Mouse (Mus musculus): ENCODE measurements around the gene Sec31a. TPM values are rescaled to one million over a fixed set of nuclear protein-coding genes. Genes with fewer than 3 reads are reported as not detected.
"Not testable (repeated sequence)": the region's sequence is repeated elsewhere in the genome, so short reads cannot be mapped to it uniquely, and the experiment has no call there.

Gene Sec31a
- total RNA-seq (2021): 100 to 1,000 TPM; 101 to 103 TPM
- long read RNA-seq, experiment 1, partial matches to known transcripts: 15 of 68 reads
- long read RNA-seq, experiment 1, other reads (novel, unspliced or antisense): 52 of 68 reads
- long read RNA-seq, experiment 2, partial matches to known transcripts: 13 of 49 reads
- long read RNA-seq, experiment 2, other reads (novel, unspliced or antisense): 36 of 49 reads

DNA sequence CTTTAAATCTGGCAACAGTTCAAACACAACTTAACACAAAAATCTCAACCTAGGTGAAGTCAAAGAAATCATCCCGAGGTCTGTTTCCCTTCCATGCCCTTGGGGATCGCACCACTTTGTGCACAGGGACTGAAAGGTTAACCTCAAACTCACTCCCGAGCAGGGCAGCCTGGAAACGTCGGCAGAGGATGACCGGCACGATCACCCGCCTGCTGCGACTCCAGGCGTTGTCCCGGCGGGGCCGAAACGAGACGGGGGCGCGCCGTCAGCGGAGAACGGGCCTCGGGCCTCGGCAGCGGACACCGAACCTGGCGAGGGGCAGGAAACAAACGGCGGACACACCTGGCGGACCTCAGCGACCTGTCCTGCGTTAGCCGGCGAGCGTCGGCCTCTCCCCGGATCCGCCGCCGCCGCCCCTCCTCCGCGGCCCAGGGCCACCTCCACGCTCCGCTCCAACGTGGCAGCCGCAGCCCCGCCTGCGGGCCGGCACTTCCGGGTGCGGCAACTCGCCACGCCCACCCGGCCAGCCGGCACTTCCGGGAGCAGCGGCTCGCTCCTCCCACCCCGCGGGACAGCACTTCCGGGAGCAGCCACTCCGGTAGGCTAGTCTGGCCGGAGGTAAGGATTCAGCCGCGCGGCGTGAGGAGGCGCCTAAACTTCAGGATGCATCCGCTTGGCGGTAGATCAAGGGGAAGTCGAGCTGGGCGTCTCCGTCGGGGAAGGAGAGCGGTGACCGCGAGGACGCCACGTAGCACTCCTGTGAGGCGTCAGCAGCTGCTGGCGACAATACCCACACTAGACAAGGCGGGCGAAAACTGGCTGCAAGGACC lies at the start of gene Sec31a:
Gene Sec31a, minus strand, starts transcription at position 474 of the 830 bp plus-strand sequence.
- DNase-seq (ENCODE audit: low spot score in 2 of 2): peak; percentile 93 to 97

DNA sequence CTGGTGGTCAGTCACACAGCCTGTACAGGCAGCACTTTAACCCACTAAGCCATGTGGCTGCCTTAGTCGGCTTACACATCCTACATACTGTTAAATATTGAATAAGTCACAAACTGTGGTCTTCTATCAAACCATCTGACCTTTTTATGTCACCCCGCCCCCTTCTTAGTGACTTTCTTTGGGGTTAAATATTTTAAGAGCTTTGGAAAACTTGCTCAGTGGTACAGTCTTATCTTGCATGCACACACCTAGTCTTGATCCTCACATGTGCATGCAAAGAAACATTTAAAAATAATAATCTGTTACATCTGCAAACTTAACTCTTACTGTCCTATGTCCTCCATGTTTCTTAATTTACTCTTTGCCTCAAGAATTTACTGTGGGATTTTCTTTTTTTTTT lies 46.3 kb upstream of the Sec31a start:
- no peak for DNase-seq (ENCODE audit: low spot score in 2 of 2)

DNA sequence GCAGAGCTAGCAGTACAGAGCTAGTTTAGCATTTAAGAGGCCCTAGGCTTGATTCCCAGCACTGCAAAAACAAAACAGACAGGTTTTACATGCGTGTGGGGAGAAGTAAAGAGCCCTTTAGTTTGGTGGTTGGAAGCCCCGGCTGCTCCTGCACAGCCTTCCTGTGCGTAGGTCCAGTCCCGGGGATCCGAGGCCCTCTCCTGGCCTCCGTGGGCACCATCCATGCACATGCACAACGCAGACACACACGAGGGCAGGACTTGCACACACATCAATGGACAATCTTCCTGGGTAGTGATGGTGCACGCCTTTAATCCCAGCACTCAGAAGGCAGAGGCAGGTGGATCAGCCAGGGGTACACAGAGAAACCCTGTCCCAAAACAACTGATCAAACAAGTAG lies 45.5 kb upstream of the Sec31a start:
- DNase-seq (ENCODE audit: low spot score in 2 of 2): no peak

DNA sequence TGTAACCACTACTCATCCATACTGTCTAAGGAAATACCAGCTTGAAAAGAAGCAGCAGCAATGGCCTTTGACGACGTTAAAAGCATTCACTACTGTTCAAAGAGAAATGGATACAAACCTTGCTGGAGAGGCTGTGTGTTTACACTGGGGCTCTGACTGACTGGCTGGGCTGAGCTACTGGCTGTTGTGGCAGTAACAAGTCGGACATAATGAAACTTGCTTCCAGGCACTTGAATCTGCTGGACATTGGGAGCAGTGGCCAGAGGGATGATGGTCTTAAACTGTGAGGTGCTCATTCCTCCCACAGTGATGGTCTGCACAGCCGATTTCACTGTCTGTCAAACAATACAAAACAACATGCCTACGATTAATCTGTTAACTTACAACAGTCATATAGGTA lies 43.4 kb upstream of the Sec31a start:
- DNase-seq (ENCODE audit: low spot score in 2 of 2): no peak

DNA sequence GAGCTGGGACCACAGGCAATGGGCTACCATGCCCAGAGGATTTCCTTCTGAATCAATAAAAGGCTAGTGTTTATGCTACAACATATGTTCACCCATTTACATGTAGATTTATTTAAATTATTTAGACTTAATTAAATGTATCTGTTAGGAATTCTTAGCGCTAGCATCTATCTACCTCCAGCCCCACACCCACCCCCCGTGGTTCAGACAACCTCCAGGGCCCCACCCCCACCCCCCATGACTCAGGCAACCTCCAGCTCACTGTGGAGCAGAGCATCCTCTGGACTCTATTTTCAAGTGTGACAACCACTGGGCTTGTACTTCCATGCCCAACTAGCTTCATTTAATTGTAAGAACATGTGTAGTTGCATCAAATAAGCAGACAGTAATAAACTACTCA lies 35.8 kb upstream of the Sec31a start:
- DNase-seq (ENCODE audit: low spot score in 2 of 2): no peak

DNA sequence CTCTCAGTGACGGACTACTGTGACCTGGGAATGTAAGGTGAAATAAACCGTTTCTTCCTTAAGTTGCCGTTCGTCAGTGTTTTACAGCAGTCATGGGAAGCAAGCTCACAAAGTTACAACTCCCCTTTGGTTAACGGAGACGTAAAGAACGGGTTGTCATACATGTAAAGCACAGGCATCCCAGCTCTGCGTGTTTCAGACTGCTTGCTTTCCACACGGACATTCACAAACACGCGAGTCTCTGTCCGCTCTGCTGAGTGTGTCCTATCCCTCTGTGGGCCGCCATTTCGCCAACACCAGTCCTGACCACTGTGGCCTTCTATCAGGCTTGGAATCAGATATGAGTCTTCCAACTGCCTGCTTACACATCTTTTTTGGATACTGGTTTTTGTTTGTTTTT lies 22.8 kb upstream of the Sec31a start:
- DNase-seq (ENCODE audit: low spot score in 2 of 2): no peak

DNA sequence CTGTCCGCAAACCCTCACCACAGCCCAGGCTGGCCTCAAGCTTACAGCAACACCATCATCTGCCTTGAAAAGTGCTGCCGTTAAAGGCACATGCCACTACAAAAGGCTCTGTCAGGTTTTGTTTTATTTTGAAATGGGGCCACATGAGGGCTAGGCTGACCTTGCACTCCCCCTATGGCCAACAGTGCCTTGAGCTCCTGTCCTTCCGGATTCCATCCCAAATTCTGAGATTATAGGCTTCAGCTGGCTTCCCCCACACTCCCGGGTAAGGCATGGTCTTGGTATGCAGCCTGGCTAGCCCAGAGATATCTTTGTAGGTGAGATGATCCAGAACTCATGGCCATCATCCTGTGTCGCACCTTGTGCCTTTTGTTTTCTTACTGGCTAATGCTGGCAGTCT lies 21.9 kb upstream of the Sec31a start:
- DNase-seq (ENCODE audit: low spot score in 2 of 2): no peak

DNA sequence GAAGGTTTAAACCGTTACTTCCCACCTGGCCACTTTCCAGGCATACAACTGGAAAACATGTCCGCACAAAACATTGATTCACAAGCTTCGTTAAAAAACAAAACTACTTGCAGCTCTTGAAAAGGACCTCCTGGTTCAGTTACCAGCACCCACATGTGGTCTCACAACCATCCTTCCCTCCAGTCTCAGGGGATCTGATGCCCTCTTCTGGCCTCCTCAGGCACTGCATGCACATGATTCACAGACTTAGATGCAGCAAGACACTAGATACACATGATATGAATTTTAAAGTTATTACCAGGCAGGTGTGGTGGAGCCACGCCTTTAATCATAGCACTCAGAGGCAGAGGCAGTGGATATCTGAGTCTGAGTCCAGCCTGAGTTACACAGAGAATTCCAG lies 21.1 kb upstream of the Sec31a start:
- no peak for DNase-seq (ENCODE audit: low spot score in 2 of 2)

DNA sequence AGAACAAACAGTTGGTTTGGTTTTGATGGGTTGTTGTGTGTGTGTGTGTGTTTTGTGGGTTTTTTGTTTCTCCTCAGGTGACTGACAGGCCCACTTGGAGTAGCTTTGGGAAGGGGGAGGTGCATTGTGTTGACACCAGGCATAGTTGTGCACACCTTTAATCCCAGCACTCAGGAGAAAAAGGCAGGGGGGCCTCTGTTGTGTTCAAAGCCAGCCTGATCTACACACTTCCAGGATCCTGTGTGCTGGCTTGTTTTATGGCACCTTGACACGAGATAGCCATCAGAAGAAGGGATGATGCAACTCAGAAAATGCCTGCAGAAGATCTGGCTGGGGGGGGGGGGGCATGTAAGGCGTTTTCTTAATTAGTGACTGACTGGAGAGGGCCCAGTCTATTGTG lies 14.9 kb upstream of the Sec31a start:
- DNase-seq (ENCODE audit: low spot score in 2 of 2): no peak

DNA sequence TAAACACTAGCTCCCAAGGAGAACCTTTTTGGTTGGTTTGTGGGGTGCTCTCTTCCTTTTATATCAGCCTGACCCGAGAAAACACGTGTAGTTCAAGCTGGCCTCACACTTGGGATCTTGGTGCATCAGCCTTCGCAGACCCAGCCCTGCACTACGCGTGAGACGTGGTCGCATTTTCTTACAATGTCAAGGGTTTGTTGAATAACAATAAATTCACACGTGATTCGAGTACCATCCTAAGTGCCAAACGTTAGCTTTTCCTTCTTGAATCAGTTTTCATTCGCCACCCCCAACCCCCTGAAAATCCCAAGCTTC lies 14.0 kb upstream of the Sec31a start:
- no peak for DNase-seq (ENCODE audit: low spot score in 2 of 2)

DNA sequence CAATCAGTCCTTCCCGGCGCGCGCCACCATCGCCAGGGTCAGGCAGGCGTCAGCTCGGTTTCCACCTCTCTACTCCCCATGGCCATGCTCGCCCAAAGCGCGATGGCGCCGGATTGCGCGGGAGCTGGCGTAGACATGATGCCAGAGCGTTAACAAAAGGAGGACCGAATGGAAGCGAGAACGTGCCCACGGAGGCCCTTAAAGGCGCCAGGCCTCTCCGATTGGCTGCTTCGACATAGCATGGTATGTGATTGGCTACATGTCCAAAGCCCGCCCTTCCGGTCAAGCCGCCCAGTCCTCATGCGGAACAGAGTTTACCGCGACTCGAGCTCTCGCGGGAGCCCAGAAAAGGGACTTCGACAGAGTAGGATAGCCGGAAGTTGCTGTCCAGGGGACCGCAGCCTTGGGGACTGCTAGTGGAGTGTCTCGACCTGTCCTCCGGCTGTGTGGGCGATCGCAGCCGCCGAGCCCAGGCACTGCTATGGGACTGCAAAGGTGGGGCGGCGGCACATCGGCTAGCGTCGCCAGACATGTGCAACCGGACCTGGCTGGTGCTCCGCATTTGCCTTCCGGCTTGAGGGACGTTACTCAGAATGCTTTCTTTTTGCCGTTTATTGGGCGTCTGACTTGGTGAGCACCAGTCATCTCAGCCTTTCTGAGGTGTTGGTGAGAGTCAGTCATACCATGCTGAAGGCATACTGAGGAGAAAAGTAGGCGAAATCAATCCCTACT lies 13.5 kb upstream of the Sec31a start:
- DNase-seq (ENCODE audit: low spot score in 2 of 2): peak; percentile 92 to 94

DNA sequence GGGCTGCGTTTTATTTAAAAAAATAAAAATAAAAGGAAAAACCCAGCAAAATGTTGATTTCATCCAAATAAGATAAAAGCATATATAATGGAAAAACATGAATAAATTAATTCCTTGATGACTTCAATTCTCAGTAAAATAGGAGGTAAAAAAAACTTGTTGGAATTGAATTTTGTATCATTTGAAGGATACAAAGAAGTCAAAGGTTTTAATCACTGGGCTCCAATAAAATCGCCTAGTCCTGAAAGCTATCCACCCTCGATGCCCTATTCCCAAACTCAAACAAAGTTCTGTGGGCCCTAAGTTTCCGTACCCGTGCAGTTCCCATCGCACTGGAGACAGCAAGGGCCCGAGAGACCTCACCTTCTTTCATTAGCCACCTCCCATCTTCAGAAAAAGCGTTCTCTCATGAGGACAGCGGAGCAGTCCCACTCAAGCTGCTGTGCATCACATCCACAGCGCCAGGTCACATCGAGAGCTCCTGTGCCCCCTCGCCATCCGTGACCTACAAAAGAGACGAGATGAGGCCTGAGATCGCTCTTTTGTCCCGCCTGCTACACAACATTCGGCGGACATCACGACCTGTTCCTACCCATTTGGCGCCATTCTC lies 12.8 kb upstream of the Sec31a start:
- DNase-seq (ENCODE audit: low spot score in 2 of 2): no peak

DNA sequence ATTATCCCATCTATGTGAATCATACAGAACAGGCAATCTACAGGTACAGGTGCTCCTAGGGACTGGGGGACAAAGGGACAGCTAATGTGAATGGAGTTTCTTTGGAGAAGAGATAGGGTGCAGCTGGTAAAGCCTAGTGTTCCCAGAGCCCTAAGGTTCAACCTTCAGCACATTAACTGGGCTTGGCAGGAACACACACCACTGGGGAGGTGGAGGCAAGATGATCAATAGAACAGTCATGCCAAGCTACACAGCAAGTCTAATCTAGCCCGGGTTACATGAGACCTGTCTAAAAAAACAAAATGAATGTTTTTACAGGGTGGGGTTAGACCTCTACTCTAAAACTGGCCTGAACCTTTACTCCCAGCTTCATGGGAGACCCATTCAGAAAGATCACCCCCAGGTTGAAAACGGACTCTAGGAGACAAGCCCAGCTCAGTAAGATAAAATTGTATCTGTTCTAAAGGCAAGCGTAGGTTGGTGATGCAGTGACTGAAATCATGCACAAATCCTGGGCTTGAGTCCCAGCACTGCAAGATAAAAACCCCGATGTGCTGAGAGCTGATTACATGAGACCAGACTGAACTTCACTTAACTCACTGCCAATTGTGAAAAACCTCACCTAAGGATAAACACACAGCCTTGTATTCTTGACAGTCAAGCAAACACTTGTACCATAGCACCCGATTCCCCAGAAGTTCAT lies 12.1 kb upstream of the Sec31a start:
- DNase-seq (ENCODE audit: low spot score in 2 of 2): peak; percentile 12 to 56

DNA sequence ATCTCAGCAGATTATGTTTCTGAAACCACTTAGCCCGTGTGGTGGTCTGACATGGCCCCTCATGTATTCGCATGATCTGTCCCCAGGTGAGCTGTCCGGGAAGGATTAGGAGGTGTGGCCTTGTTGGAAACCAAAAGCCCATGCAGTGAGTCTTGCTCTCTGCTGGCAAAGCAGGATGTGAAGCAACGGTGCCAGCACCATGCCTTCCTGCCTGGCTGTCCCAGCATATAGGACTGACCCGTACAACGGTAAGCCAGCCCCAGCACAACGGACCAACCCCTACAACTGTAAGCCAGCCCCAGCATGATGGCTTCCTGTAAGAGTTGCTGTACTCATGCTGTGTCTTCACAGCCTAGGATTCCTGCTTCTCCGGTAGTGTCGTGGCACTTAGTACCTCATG lies 11.2 kb upstream of the Sec31a start:
- no peak for DNase-seq (ENCODE audit: low spot score in 2 of 2)

DNA sequence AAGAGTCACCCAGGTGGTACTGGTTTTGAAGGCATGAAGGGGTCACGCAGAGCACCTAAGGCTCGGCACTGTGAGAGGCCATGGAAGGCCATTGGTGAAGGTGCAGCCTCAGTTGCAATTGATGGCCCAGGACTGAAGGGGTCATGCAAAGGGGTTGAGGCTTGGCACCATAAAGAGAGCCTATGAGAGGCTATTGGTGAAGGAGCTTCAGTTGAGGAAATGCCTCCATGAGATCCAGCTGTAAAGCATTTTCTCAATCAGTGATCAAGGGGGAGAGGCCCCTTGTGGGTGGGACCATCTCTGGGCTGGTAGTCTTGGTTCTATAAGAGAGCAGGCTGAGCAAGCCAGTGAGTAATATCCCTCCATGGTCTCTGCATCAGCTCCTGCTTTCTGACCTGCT lies 9.8 kb upstream of the Sec31a start:
- not testable (repeated sequence) for DNase-seq (ENCODE audit: low spot score in 2 of 2)

DNA sequence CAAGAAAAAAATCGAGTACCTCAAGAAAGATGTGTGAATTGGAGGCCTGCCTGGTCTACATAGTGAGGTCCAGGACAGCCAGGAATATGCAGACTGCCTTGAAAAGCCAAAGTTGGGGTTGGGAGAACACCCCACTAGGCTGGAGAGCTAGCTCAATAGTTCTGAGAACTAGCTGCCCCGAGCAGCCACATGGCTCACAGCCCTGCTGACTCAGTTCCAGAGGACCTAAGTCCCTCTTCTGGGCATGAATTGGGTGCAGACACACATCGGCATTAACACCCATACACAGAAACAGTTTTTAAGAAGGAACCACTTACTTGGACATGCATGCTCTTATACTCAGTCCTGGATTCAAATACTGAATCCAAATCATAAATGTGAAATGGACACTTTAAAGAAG lies 8.2 kb upstream of the Sec31a start:
- DNase-seq (ENCODE audit: low spot score in 2 of 2): no peak

DNA sequence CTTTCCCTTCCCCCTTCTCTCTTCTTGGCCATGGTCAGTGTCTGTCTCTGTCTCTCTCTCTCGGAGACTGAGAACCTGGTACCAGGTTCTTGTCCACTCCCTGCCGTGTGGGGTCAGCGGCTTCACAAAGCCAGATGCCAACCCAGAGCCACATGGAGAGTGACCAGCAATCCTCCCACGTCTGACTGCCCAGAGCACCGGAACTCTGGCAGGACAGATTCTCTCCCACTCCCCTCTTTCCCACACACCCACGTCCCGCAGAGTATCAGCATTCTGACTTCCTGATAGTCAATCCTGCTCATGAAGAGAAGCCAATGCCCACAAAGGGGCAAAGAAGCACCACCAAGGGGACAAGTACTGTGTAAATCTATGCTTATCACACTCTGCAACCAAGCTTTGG lies 7.6 kb upstream of the Sec31a start:
- DNase-seq (ENCODE audit: low spot score in 2 of 2): no peak

DNA sequence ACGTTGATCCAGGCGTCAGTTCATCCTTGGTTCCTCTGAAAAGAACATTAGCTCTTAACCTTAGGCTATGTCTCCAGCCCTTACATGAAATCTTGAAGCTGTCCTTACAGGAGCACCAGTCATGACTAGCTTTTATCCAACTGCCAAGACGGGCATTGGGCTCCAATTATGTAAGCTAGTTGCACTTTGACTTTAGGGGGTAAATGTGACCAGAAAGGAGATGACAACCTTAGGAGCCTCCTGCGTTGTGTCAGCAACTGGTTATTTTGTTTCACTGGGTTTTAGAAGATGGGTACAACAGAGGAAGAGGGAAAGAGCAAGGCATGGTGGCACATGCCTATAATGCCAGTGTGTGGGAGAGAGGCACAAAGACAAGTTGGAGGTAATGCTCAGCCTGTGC lies 2.8 kb upstream of the Sec31a start:
- DNase-seq (ENCODE audit: low spot score in 2 of 2): no peak

DNA sequence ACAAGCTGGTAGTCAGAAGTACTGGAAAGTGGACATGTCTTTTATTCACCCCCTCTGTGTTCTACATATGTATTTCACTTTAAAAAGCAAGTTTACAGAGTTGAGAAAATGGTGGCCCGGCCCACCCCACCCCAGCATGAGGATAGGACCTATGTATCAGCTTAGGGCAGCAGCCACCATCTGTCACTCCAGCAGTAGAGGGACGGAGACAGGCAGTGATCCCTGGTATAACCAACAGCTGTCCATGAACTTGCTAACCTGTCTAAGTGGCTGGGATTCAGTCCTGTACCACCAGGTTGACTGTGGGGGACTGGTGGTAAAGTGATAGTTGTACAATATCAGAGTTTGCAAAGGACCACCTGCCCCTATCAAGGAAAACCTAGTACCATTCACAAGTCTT lies 2.0 kb upstream of the Sec31a start:
- DNase-seq (ENCODE audit: low spot score in 2 of 2): no peak

DNA sequence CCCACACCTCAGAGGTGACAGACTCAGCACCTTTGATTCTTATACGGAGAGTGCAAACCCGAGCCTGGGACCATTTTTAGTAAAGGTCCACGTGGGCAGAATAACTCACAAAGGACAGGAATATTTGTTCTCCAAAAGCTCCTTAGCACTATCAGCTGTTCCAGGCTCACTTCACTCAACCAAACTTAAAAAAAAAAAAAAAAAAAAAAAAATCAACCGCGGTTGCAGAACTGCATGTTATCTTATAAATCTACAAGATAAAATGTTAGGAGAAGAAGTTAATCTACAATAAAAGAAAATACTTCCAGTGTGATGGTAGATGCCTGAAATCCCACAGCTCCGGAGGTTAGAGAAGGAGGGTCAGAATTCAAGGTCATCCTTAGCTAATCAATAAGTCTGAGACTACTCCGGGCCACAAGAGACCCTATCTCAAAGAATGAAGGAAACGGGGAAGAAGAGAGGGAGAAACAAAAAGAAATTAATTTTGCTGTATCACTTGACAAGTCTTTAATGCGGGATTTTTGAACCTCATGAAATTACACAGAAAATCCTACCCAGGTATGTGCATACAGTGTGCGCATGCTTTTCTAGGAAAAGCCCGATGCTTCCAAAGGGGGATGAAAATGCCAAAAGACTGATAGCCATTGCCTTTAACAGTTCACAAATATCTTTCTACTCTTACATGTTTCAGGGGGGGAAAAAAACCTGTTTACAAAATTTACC lies 1.4 kb downstream of the Sec31a start:
- DNase-seq (ENCODE audit: low spot score in 2 of 2): no peak

DNA sequence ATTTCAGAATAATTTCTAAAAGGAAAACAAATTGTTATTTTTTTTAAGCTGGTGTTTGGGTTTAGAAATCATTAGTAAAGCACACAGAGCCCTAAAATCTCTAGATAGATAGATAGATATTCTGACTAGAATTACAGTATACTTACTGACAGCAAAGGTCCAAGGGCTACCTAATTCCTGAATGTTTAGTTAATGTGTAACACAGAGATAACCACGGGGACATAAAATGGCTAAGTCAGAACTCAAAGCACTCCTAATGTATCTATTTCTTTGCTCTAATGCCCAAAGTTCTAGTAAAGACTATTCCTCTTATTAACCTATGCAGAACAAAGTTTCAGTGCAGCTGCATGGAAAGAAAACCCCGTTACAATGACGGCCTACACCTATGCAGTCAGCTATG lies 3.1 kb downstream of the Sec31a start:
- DNase-seq (ENCODE audit: low spot score in 2 of 2): no peak
